Mouse (Mus musculus) stomach, postnatal 0 days (tissue): ENCODE measurements around the gene Grin2c. TPM values are rescaled to one million over a fixed set of nuclear protein-coding genes. Genes with fewer than 3 reads are reported as not detected.
A peak's percentile ranks its signal among the peaks of the same experiment; 100 is the strongest.

Experiments used
- ATAC-seq: fragments of 200-750 bp; cut with Nextera tagmentation; 2 replicates; pipeline ENCODE4 v1.8.0; 2017; ENCODE audit not compliant: low FRiP score, low TSS enrichment
- DNase-seq: peaks from one replicate; pipeline ENCODE4 v3.0.0-alpha.2; 2016; ENCODE audit warnings: low spot score
- H3K27ac ChIP-seq: fragments of 300-500 bp; sonication (generic); replicated peaks from 2 replicates; pipeline ENCODE4 v1.5.1; 2014; ENCODE audit warnings: mild to moderate bottlenecking, control low read depth
- H3K27me3 ChIP-seq: fragments of 300-500 bp; sonication (generic); 2 replicates; pipeline ENCODE4 v1.6.1; 2014; ENCODE audit warnings: low read length; ENCODE audit not compliant: control insufficient read depth, insufficient read depth
- H3K36me3 ChIP-seq: fragments of 300-500 bp; sonication (generic); 2 replicates; pipeline ENCODE4 v1.6.1; 2014; ENCODE audit warnings: low read length, mixed read lengths; ENCODE audit not compliant: control insufficient read depth, insufficient read depth
- H3K4me1 ChIP-seq: fragments of 300-500 bp; sonication (generic); replicated peaks from 2 replicates; pipeline ENCODE4 v1.6.1; 2014; ENCODE audit warnings: antibody characterized with exemption; ENCODE audit not compliant: control insufficient read depth, insufficient read depth
- H3K4me2 ChIP-seq: fragments of 300-500 bp; sonication (generic); replicated peaks from 2 replicates; pipeline ENCODE4 v1.6.1; 2014; ENCODE audit warnings: low read depth, mild to moderate bottlenecking, control low read depth, moderate library complexity
- H3K4me3 ChIP-seq: fragments of 300-500 bp; sonication (generic); 2 replicates; pipeline ENCODE4 v1.5.1; 2014; ENCODE audit warnings: low read depth, low read length, control low read depth
- H3K9ac ChIP-seq: fragments of 300-500 bp; sonication (generic); 2 replicates; pipeline ENCODE4 v1.6.1; 2014; ENCODE audit warnings: mild to moderate bottlenecking, low read length, control low read depth, mixed read lengths
- H3K9me3 ChIP-seq: fragments of 300-500 bp; sonication (generic); 2 replicates; pipeline ENCODE4 v1.6.1; 2016; ENCODE audit warnings: low read length; ENCODE audit not compliant: control insufficient read depth
- CTCF ChIP-seq: IDR thresholded peaks from 2 replicates; pipeline ENCODE4 v1.5.1; 2016; ENCODE audit warnings: antibody characterized with exemption, low read depth, mild to moderate bottlenecking, moderate library complexity
- EP300 ChIP-seq: optimal IDR thresholded peaks from 2 replicates; pipeline ENCODE3; 2016; ENCODE audit warnings: antibody characterized with exemption
- WGBS: fragments of 180-500 bp; shearing (Covaris S2); extraction: QIAGEN DNeasy Blood & Tissue Kit; methylation state at CpG from one replicate; pipeline ENCODE4 v1.1.7; 2014; 5-methylcytosine and 5-hydroxymethylcytosine counted together
- polyA plus RNA-seq: library from polyadenylated mRNA; unstranded; fragments of >200 nt; fragmentation: Nextera tagmentation; extraction: Ambion mirVana; gene quantifications from 2 replicates; pipeline ENCODE4 v1.2.1, GENCODE M21; 2015

Grin2c gene
- polyA plus RNA-seq, 1 experiment from 2014 or later: not detected

DNA sequence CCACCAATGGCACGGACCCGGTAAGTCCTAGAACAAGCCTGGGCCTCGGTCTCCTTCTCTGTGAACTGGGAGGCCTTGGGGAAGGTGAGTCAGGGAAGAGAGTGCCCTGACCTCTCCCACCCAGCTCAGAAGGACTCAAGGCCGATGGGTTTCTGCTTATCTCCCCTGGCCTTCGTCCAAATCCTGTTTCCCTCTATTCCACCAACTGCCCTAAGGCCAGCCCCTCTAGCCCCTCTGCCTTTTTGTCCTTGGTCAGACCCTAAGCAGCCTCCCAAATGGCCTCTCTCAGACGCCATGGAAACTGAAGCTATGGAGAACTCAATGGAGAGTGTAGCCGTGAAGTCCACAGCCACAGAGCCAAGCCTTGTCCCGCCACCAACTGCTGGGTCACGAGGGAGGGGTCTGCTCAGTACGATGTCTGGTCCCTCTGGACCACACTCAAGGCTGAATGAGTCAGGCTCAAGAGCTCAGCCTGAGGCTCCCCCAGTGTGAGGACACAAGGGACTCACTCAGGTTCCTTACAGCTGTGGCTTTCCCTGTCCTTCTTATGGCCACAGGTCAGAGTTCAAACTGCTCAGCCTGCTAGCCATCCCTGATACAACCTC, 6.0 kb upstream of the Grin2c start:
- WGBS: 76% methylated on average over 10 of the region's 10 CpGs

DNA sequence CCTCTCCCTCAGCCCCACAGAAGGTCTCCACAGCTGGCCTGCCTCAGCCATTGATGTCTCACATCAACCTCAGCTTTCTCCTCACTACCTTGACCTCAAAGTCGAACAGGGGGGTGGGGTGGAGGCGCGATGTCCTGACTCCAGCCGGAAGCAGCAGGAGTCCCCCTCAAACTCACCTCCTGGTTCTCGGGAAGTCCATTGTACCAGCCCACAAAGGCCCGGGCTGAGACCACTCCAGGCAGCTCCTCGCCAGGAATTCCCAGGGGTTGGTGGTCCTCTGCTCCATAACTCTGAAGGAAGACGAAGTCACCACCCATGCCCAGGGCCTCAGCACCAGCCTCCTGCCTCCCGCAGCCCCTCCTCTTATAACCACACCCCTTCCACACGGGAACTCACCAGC, 4.4 kb upstream of the Grin2c start:
- ATAC-seq (no peak), DNase-seq (no peak)
- Histone ChIP-seq H3K27me3 (peaks cover 2% of the 10 kb centered on the region; the same call in 1 of the 2 replicates), H3K36me3 (no peaks in the 10 kb centered on the region), H3K4me1 (no peaks in the 10 kb centered on the region), H3K9me3 (no peaks in the 10 kb centered on the region), H3K9ac (no peak overlapping the region), H3K4me3 (no peak overlapping the region), H3K27ac (no peak overlapping the region), H3K4me2 (no peak overlapping the region)
- TF ChIP-seq EP300: no peak
- TF ChIP-seq CTCF: no peak
- WGBS: 73% methylated on average over 10 of the region's 10 CpGs

More for the DNA sequence above, 6.0 kb upstream of the Grin2c start:
- Histone ChIP-seq H3K9me3 (no peaks in the 10 kb centered on the region), H3K36me3 (no peaks in the 10 kb centered on the region), H3K27me3 (no peaks in the 10 kb centered on the region; the same call in 1 of the 2 replicates), H3K4me3 (no peak overlapping the region), H3K9ac (no peak overlapping the region), H3K4me1 (peaks cover 3% of the 10 kb centered on the region; the same call in 1 of the 2 replicates), H3K4me2 (no peak overlapping the region), H3K27ac (no peak overlapping the region)
- no peak for ATAC-seq
- DNase-seq: no peak
- TF ChIP-seq EP300 (no peak), CTCF (no peak)

DNA sequence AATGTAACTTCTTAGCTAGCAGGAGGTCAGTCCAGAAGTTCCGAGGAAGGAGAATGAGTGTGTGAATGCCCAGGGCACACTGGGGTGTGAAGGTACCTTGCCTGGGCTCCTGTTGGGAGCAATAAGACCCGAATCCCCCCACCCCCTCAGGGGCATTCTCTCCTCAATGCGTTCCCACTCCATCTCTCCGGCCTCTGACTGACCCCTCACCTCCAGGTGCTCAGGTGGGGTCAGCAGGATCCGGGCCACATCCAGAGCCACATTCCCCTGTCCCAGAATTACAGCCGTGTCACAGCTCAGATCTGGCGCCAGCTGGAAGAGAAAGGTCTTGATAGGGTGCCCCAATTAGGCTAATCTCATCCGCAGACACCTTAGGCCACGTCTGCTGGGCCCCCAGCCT, 4.0 kb upstream of the Grin2c start:
- WGBS: 81% methylated on average over 9 of the region's 9 CpGs
- Histone ChIP-seq H3K9me3 (no peaks in the 10 kb centered on the region), H3K4me3 (no peak overlapping the region), H3K9ac (no peak overlapping the region), H3K4me2 (no peak overlapping the region), H3K27me3 (peaks cover 4% of the 10 kb centered on the region; the same call in 1 of the 2 replicates), H3K27ac (no peak overlapping the region), H3K4me1 (no peaks in the 10 kb centered on the region), H3K36me3 (no peaks in the 10 kb centered on the region)
- no peak for TF ChIP-seq EP300
- TF ChIP-seq CTCF: no peak
- ATAC-seq (no peak), DNase-seq (no peak)

DNA sequence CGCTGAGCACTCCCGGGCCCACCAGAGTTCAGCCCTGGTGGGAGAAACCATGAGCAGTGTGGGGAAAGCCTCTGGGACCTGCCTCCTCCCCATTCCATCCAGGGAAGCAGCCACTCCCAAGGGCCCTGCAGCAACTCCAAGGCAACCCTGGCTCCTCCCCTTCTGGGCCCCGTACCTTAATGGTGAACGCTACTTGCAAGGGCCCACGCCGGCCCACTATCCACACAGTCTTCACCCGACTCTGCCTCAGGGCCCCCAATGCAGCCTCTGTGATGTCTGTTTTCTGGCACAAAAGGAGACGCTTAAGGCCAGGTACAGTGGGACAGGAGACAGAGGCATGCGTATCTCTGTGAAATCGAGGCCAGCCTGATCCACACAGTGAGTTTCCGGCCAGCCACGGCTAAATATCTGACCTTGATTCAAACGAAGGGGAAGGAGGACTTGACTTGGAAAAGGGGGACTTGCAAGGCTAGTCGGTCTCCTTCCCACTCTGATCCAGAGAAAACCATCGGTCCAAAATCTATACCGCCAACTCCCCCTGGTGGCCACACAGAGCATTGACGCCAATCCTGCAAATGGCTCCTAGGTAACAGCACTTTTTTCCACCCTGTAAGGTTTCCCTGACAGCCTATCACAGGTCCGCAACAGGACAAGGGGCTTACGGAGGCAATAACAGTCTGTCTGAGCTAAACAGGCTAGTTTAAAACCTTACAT, 3.3 kb upstream of the Grin2c start:
- ATAC-seq: peak; percentile 23; the same call in 1 of the 2 replicates
- Histone ChIP-seq H3K4me1 (no peaks in the 10 kb centered on the region), H3K9ac (no peak overlapping the region)

DNA sequence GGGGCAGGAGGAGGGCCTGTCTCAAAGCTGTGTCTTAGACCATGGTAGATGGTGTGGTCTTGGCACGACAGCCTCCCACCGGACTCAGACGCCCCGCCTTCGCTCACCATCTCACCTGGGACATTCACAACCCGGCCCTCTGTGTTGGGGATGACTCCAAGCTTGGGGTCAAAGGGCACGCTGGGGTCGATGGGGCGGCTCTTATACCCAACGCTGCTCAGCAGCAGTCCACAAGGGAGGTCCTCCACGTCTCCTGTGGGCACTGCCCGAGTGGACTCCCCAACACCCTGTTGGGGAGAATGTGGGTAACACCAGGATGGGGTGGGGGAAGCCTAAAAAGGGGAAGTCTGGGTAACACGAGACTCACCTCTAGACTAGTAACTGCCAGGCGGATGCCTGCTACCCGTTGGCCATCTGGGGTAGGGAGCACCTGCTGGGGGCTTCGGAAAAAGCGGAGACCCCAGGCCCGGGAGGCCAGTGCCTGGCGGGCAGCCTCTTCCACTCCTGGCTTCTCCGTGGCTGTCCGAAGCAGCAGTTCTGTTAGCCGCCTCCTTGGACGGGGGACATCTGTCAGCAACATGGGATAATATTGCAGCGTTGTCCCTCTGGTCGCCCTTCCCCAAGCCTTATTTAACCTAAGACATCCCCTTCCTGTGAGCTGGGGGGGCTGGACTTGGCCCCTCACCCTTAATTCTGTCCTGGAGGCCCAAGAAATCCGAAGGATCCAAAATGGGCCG, 2.5 kb upstream of the Grin2c start:
- no peak overlapping the region for H3K4me2 ChIP-seq
- H3K27ac ChIP-seq: no peak overlapping the region
- H3K4me1 ChIP-seq: no peaks in the 10 kb centered on the region
- H3K27me3 ChIP-seq: peaks cover 15% of the 10 kb centered on the region
- H3K36me3 ChIP-seq: no peaks in the 10 kb centered on the region
- no peak for TF ChIP-seq EP300
- ATAC-seq (no peak), DNase-seq (no peak)
- no peak overlapping the region for H3K9ac ChIP-seq
- H3K9me3 ChIP-seq: no peaks in the 10 kb centered on the region
- H3K4me3 ChIP-seq: no peak overlapping the region
- 86% methylated on average over 27 of the region's 27 CpGs for WGBS

More for the DNA sequence above, 3.3 kb upstream of the Grin2c start:
- Histone ChIP-seq H3K4me3 (no peak overlapping the region), H3K4me2 (no peak overlapping the region; the same call in 1 of the 2 replicates), H3K27ac (no peak overlapping the region), H3K27me3 (peaks cover 11% of the 10 kb centered on the region; the same call in 1 of the 2 replicates), H3K36me3 (no peaks in the 10 kb centered on the region), H3K9me3 (no peaks in the 10 kb centered on the region)
- DNase-seq: peak; percentile 80
- TF ChIP-seq CTCF (peak; percentile 95), EP300 (no peak)
- WGBS: 25% methylated on average over 19 of the region's 19 CpGs

DNA sequence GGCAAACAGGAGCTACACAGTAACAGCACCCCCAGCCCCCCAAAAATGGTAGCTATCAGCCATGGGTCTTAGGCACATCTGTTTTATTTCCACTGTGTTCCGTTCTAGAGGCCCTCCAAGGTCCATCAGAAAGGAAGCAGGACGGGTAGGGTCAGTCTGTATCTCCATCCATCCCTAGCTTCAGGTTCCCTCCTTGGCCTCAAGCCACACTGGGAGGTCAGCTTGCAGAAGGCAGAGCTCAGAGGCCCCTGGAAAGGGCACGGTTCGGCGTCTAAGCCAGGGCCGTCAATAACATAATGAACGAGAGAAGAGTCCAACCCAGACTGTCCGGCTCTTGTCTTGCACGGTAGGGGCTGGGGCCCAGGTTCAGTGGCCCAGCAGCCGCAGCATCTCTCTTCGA, 915 bp upstream of the Grin2c start:
- Histone ChIP-seq H3K9me3 (no peaks in the 10 kb centered on the region), H3K9ac (no peak overlapping the region), H3K36me3 (no peaks in the 10 kb centered on the region), H3K4me1 (no peaks in the 10 kb centered on the region), H3K27ac (no peak overlapping the region), H3K4me2 (no peak overlapping the region), H3K27me3 (peaks cover 15% of the 10 kb centered on the region), H3K4me3 (no peak overlapping the region)
- TF ChIP-seq EP300: no peak
- no peak for TF ChIP-seq CTCF
- ATAC-seq (no peak), DNase-seq (no peak)
- WGBS: 83% methylated on average over 11 of the region's 11 CpGs
